Mouse (Mus musculus) frontal cortex, adult 2 months (tissue): Measurements from ENCODE around the gene Fam19a3. TPM values are rescaled to one million over a fixed set of nuclear protein-coding genes. Genes with fewer than 3 reads are reported as not detected.
"Not testable (repeated sequence)": the region's sequence is repeated elsewhere in the genome, so short reads cannot be mapped to it uniquely, and the experiment has no call there.

Experiments used
- DNase-seq, 2 experiments: peaks; one replicate each; pipeline ENCODE4 v3.0.0; 2022; ENCODE audit warnings: low spot score in 1 of 2; ENCODE audit errors: extremely low spot score in 1 of 2
- polyA plus RNA-seq: library from polyadenylated mRNA; depleted of rRNA; stranded (reverse); fragments of >200 nt; gene quantifications from 2 replicates; pipeline ENCODE4 v1.2.3, GENCODE M21; 2012; rRNA removed

Gene Fam19a3
- polyA plus RNA-seq, 1 experiment, result 3.5 TPM

- no peak for DNase-seq
Measured at GRCm38 (mm10) chr3:104767141-104767540, 14.5 kb downstream of the Fam19a3 start.

- peak in 1 of 2 experiments; percentile 30 for DNase-seq
Measured at GRCm38 (mm10) chr3:104765021-104765420, 16.6 kb downstream of the Fam19a3 start.

DNA sequence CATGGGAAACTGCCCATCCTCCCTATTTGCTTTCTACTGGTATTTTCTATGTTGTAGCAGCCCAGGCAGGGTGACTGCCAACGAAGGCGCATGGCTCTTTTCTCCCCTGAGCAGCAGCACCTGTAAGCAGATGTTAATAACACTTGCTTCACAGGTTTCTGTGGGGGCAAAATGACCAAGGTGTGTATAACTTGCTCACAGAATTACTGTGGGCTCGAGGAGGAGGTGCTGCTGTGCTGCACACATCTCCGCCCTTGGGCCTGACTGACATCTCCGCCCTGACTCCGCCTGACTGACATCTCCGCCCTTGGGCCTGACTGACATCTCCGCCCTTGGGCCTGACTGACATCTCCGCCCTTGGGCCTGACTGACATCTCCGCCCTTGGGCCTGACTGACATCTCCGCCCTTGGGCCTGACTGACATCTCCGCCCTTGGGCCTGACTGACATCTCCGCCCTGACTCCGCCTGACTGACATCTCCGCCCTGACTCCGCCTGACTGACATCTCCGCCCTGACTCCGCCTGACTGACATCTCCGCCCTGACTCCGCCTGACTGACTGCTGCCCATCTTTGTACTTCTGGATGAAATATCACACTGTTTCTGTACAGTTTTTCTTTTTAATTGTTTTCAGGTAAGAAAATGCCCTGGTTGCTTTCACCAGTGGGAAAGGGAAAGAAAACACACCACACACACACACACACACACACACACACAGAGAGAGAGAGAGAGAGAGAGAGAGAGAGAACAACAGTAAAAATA, 19.4 kb downstream of the Fam19a3 start:
- not testable (repeated sequence) for DNase-seq

DNA sequence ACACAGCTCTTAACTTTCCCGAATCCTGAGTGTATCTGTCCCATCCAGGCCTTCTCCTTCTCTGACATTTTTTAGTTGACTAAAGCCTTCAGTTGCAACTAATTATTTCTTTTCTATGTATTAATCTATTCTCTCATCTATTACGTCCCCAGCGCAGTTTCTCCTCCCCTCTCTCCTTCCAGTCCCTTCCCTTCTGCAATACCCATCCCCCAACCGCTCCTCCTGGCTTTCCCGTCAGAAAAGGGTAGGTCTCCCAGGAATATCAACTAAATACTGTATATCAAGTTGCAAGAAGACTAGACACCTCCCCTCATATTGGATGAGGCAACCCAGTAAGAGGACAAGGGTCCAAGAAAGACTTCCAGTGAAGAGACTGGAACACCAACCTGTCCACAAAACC, 22.8 kb downstream of the Fam19a3 start:
- DNase-seq, result no peak

DNA sequence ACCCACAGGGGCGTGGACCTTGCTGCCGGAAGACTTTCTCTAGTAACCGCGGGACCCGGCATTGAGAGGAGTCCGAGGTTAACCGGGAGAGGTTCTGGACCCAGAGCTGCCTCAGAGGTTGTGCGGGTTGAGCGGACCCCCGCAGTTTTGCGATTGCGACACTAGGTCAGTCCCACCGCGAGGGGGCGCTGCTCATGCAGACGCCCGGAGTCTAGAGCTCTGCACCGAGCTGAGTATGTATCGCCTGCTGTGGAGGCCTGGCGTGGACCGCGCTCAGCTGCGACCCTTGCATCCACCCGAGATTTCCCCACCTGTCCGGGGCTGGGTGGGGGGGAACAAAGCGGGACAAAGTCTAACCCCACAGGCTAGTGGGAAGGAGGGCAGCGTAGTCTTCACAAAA, 23.2 kb downstream of the Fam19a3 start:
- peak in 1 of 2 experiments; percentile 72 for DNase-seq

- DNase-seq, result not testable (repeated sequence)
Measured at GRCm38 (mm10) chr3:104752845-104753244, 28.8 kb downstream of the Fam19a3 start.

DNA sequence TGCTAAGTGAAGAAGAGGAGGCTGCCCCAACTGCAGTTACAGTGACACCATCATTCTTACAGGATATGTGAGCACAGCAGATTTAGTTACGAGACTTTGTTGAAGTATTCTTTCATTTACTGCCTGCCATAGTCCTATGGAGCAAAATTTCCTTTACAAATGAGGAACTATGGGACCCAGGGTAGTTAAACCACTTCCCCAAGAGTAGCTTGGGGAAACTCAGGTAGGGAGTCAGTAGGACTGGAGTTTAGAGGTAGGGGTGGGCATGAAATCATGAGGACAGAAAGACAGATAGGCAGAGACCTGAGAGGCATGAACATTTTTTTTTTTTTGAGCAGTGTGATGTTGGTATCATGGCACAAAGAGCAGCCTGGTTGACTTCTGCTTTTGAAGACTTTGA, 37.8 kb downstream of the Fam19a3 start:
- DNase-seq, result no peak

DNA sequence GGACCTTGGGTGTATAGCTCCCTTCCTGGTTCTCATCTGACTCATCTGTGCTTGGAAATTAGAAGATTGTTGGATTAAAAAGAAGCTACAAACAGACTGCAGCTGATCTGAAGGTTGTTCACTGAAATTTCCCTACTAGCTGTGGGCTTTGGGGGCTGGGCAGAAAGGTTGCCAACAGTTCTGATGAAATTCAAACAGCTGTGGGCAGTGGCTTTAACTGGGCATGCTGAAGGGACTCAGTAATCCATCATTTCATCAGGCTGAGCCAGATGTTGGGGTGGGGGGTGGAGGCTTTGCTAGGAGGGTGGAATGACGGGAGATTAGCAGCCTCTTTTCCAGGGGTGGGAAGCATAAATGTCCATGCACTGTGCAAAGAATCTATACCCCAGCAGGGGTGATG, 38.5 kb downstream of the Fam19a3 start:
- no peak for DNase-seq

DNA sequence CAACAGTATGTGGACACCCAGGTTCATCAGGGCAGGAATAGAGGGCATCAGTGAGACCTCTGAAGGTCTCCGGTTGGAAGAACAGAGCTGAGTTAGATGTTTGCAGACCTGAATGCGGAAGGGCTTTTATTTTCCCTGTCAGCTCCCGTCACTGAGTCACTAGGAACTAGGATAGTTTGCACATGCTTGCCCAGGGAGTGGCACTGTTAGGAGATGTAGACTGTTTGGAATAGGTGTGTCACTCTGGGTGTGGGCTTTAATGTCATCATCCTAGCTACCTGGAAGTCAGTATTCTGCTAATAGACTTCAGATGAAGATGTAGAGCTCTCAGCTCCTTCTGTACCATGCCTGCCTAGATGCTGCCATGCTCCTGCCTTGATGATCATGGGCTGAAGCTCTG, 39.7 kb downstream of the Fam19a3 start:
- DNase-seq, result no peak

GRCm38 (mm10) chr3:104734654-104735053, 47.0 kb downstream of the Fam19a3 start:
- no peak for DNase-seq

DNA sequence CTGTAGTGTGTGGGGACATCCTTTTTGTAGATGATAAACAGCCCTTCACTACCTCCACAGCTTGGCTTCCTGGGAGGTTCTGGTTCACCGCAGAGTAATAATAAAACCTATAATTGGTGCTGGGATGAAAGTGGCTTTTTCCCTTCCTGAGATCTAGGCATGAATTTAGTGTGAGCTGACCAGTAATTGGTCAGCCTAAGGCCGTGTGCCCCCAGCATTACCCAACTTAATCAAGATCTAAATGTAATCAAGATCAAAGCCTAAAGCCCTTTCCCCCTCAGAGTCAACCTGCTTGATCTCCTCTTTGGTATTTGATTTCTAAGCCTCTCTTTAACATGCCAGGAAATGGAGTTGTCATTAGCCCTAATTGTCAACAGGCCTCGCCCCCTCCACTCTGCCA, 48.7 kb downstream of the Fam19a3 start:
- DNase-seq, result no peak

- no peak for DNase-seq
Measured at GRCm38 (mm10) chr3:104729270-104729839, 52.3 kb downstream of the Fam19a3 start.

Other genes with a start within 250 kb of the Fam19a3 start
- gene Slc16a1, start 143.2 kb downstream of the Fam19a3 start, polyA plus RNA-seq, result 22.1 and 23.0 TPM in 2 replicates
- 15.8 and 15.9 TPM in 2 replicates for gene Ppm1j, start 784 bp downstream of the Fam19a3 start, polyA plus RNA-seq
- 30.8 and 42.7 TPM in 2 replicates for gene Rhoc, start 6.5 kb upstream of the Fam19a3 start, polyA plus RNA-seq
- gene Mov10, start 36.7 kb upstream of the Fam19a3 start, polyA plus RNA-seq, result 15.0 TPM in 2 replicates
- 12.3 and 15.2 TPM in 2 replicates for gene St7l, start 82.2 kb upstream of the Fam19a3 start, polyA plus RNA-seq
- gene Capza1, start 82.7 kb upstream of the Fam19a3 start, polyA plus RNA-seq, result 33.5 and 35.0 TPM in 2 replicates
- 0.40 and 0.58 TPM in 2 replicates for gene Wnt2b, start 180.1 kb upstream of the Fam19a3 start, polyA plus RNA-seq